Mouse (Mus musculus) liver, embryonic 14.5 days (tissue): ENCODE measurements around the gene Gpr37. TPM values are rescaled to one million over a fixed set of nuclear protein-coding genes. Genes with fewer than 3 reads are reported as not detected.
A peak's percentile ranks its signal among the peaks of the same experiment; 100 is the strongest.

Source experiments
- ATAC-seq: fragments of 200-750 bp; cut with Nextera tagmentation; 2 replicates; pipeline ENCODE4 v1.8.0; 2017; ENCODE audit warnings: moderate number of reproducible peaks, mild to moderate bottlenecking, moderate library complexity; ENCODE audit not compliant: insufficient read depth
- DNase-seq, 3 experiments: peaks; one replicate each; pipeline ENCODE4 v3.0.0-alpha.2; 2012 to 2013; ENCODE audit warnings: low read depth in 3 of 3, low spot score in 3 of 3
- H3K27ac ChIP-seq: fragments of 300-500 bp; sonication (generic); 2 replicates; pipeline ENCODE4 v1.5.1; 2014; ENCODE audit warnings: moderate library complexity, mild to moderate bottlenecking, control low read depth, inconsistent platforms
- H3K27me3 ChIP-seq: fragments of 300-500 bp; sonication (generic); 2 replicates; pipeline ENCODE4 v1.6.1; 2014; ENCODE audit warnings: mild to moderate bottlenecking, low read length, moderate library complexity; ENCODE audit not compliant: control insufficient read depth, insufficient read depth
- H3K36me3 ChIP-seq: fragments of 300-500 bp; sonication (generic); replicated peaks from 2 replicates; pipeline ENCODE4 v1.6.1; 2014; ENCODE audit warnings: low read depth; ENCODE audit not compliant: control insufficient read depth, insufficient read depth
- H3K4me1 ChIP-seq, 2 experiments: fragments of 200-500 bp in 1 of 2; fragments of 300-500 bp in 1 of 2; sonication (generic) in 1 of 2; replicated peaks; 2 replicates each; pipeline ENCODE4 v1.6.1; 2012 to 2014; ENCODE audit warnings: antibody characterized with exemption in 1 of 2, inconsistent platforms in 1 of 2, low read length in 1 of 2; ENCODE audit not compliant: control insufficient read depth in 2 of 2, insufficient read depth in 2 of 2
- H3K4me2 ChIP-seq: fragments of 300-500 bp; sonication (generic); 2 replicates; pipeline ENCODE4 v1.6.1; 2014; ENCODE audit warnings: low read depth, mild to moderate bottlenecking, control low read depth, moderate library complexity
- H3K4me3 ChIP-seq, 2 experiments: fragments of 200-500 bp in 1 of 2; fragments of 300-500 bp in 1 of 2; sonication (generic) in 1 of 2; 2 replicates each; pipeline ENCODE4 v1.5.1; 2012 to 2014; ENCODE audit warnings: low read depth in 2 of 2, low read length in 2 of 2, mild to moderate bottlenecking in 2 of 2, control low read depth in 1 of 2, inconsistent platforms in 1 of 2, moderate library complexity in 1 of 2; ENCODE audit not compliant: insufficient read depth in 1 of 2
- H3K9ac ChIP-seq: fragments of 300-500 bp; sonication (generic); replicated peaks from 2 replicates; pipeline ENCODE4 v1.6.1; 2014; ENCODE audit warnings: mild to moderate bottlenecking, control low read depth, moderate library complexity
- H3K9me3 ChIP-seq: fragments of 300-500 bp; sonication (generic); 2 replicates; pipeline ENCODE4 v1.6.1; 2016; ENCODE audit warnings: low read length, mixed read lengths; ENCODE audit not compliant: control insufficient read depth
- CTCF ChIP-seq: IDR thresholded peaks from 2 replicates; pipeline ENCODE4 v1.5.1; 2016; ENCODE audit warnings: antibody characterized with exemption, low read depth, control low read depth
- EP300 ChIP-seq: IDR thresholded peaks from 2 replicates; pipeline ENCODE4 v1.6.1; 2016; ENCODE audit warnings: antibody characterized with exemption, low read depth
- WGBS: fragments of 180-500 bp; shearing (Covaris S2); extraction: QIAGEN DNeasy Blood & Tissue Kit; methylation state at CpG from one replicate; pipeline ENCODE4 v1.1.7; 2014; ENCODE audit not compliant: insufficient replicate concordance; 5-methylcytosine and 5-hydroxymethylcytosine counted together
- polyA plus RNA-seq, 2 experiments: library from polyadenylated mRNA; depleted of rRNA in 1 of 2; stranded (reverse) in 1 of 2; unstranded in 1 of 2; fragments of >200 nt; fragmentation: Nextera tagmentation in 1 of 2; extraction: Ambion mirVana in 1 of 2; gene quantifications; 2 replicates each; pipeline versions ENCODE4 v1.2.1 to v1.2.3; 2012 to 2014

Gene Gpr37
- polyA plus RNA-seq, 2 experiments = 0.02 to 0.04 TPM

GRCm38 (mm10) chr6:25699956-25700355, 9.4 kb upstream of the Gpr37 start:
- Histone ChIP-seq H3K36me3 (no peaks in the 10 kb centered on the region), H3K4me3 (no peak overlapping the region), H3K9ac (no peak overlapping the region), H3K4me2 (no peak overlapping the region), H3K27me3 (no peaks in the 10 kb centered on the region), H3K9me3 (no peaks in the 10 kb centered on the region), H3K4me1 (no peaks in the 10 kb centered on the region), H3K27ac (no peak overlapping the region)
- DNase-seq (no peak), ATAC-seq (no peak)
- WGBS = 25% methylated on average over 2 of the region's 2 CpGs
- TF ChIP-seq CTCF (no peak), EP300 (no peak)

- Histone ChIP-seq H3K4me2 (peak overlapping the region; percentile 44), H3K36me3 (no peaks in the 10 kb centered on the region), H3K4me3 (peak overlapping the region; percentile 37 to 46), H3K4me1 (no peaks in the 10 kb centered on the region), H3K9ac (no peak overlapping the region), H3K9me3 (no peaks in the 10 kb centered on the region), H3K27me3 (peaks cover 26% of the 10 kb centered on the region), H3K27ac (no peak overlapping the region)
- 0 out of 2 replicates have a peak, but pooled peaks have one; percentile 13 for ATAC-seq
- no peak for TF ChIP-seq EP300
- no peak for TF ChIP-seq CTCF
- 3% methylated on average over 5 of the region's 5 CpGs for WGBS
- DNase-seq = no peak
These were observed 284 bp downstream of the Gpr37 start for GRCm38 (mm10) chr6:25690284-25690605.

GRCm38 (mm10) chr6:25689520-25690283, 827 bp downstream of the Gpr37 start:
- Histone ChIP-seq H3K27ac (no peak overlapping the region), H3K4me1 (no peaks in the 10 kb centered on the region), H3K9me3 (no peaks in the 10 kb centered on the region), H3K4me3 (peak overlapping the region; percentile 37 to 46), H3K4me2 (peak overlapping the region; percentile 44), H3K36me3 (no peaks in the 10 kb centered on the region), H3K9ac (no peak overlapping the region), H3K27me3 (peaks cover 26% of the 10 kb centered on the region)
- whole genome bisulfite sequencing = under 1% methylated on average over 43 of the region's 43 CpGs
- no peak for DNase-seq
- ATAC-seq = peak; percentile 18; the same call in 1 of the 2 replicates
- TF ChIP-seq EP300 = no peak
- no peak for TF ChIP-seq CTCF

- Histone ChIP-seq H3K4me1 (no peaks in the 10 kb centered on the region), H3K36me3 (no peaks in the 10 kb centered on the region), H3K4me3 (no peak overlapping the region; a peak in 1 of 4 replicates), H3K27me3 (peaks cover 26% of the 10 kb centered on the region), H3K9me3 (no peaks in the 10 kb centered on the region), H3K9ac (no peak overlapping the region), H3K4me2 (peak overlapping the region; percentile 44), H3K27ac (no peak overlapping the region)
- ATAC-seq (no peak), DNase-seq (no peak)
- WGBS = 2% methylated on average over 25 of the region's 25 CpGs
- no peak for TF ChIP-seq EP300
- TF ChIP-seq CTCF = no peak
These were observed 1.5 kb downstream of the Gpr37 start for GRCm38 (mm10) chr6:25688927-25689519.

GRCm38 (mm10) chr6:25686760-25687200, 3.7 kb downstream of the Gpr37 start:
- 45% methylated on average over 3 of the region's 3 CpGs for WGBS
- no peak overlapping the region for H3K27ac ChIP-seq
- H3K27me3 ChIP-seq = peaks cover 26% of the 10 kb centered on the region
- H3K4me1 ChIP-seq = no peaks in the 10 kb centered on the region
- no peaks in the 10 kb centered on the region for H3K36me3 ChIP-seq
- no peak for ATAC-seq
- H3K4me2 ChIP-seq = no peak overlapping the region
- no peaks in the 10 kb centered on the region for H3K9me3 ChIP-seq
- no peak overlapping the region for H3K9ac ChIP-seq
- no peak for TF ChIP-seq EP300
- TF ChIP-seq CTCF = no peak
- no peak for DNase-seq
- no peak overlapping the region for H3K4me3 ChIP-seq
